In genomic region chr13:44634616-44635015, GRCm38 (mm10) we compare ENCODE assay signal across 9 mouse cellular contexts.
DNase-seq lines count a peak whose midpoint lies in the region; ATAC-seq and TF ChIP-seq lines count a peak whose summit lies in the region.
"Had no signal": no experiment of that assay in that cellular context is flagged by ENCODE, and none has a peak within 500 bp of the region (broad histone marks: within the 10 kb centered on the region; RNA-seq: fewer than 3 reads in every experiment).

No protein-coding gene starts in this region.

- 23% methylated on average over 11 of the region's 11 CpGs for WGBS in heart, embryonic 12.5 days
- 42% methylated on average over 11 of the region's 11 CpGs for whole genome bisulfite sequencing in thymus, adult 2 months
- 32% methylated on average over 11 of the region's 11 CpGs for WGBS in liver, embryonic 13.5 days (ENCODE audit: insufficient replicate concordance)

- no peak overlapping the region for H3K27ac ChIP-seq in heart, embryonic 12.5 days (ENCODE audit: poor library complexity, severe bottlenecking)
- H3K27ac ChIP-seq in thymus, adult 2 months (ENCODE audit: control insufficient read depth, insufficient read depth, low read length): peak overlapping the region; percentile 44; the same call in 1 of the 2 replicates
- no peak overlapping the region for H3K27ac ChIP-seq in liver, embryonic 13.5 days
- H3K27ac ChIP-seq: limb, embryonic 15.5 days had no signal

- H3K27me3 ChIP-seq in heart, embryonic 12.5 days (replicated peaks): no peaks in the 10 kb centered on the region
- no peaks in the 10 kb centered on the region for H3K27me3 ChIP-seq in thymus, adult 2 months (ENCODE audit: control insufficient read depth, insufficient read depth, low read length)
- no peaks in the 10 kb centered on the region for H3K27me3 ChIP-seq in liver, embryonic 13.5 days
- H3K27me3 ChIP-seq: limb, embryonic 15.5 days had no signal

- DNase-seq in heart, postnatal 4 days: no peak
- peak; percentile 9 for DNase-seq in thymus, adult 2 months
- no peak for DNase-seq in thymus, postnatal 10 days (ENCODE audit: low spot score in 2 of 2)
- DNase-seq in liver, embryonic 13.5 days: no peak
- no peak for DNase-seq in cerebellum, postnatal 4 days (ENCODE audit: low spot score in 2 of 2)
- no peak for DNase-seq in cerebellum, adult 18-20 months
- DNase-seq in adrenal gland, postnatal 36 days: no peak

- peaks cover 25% of the 10 kb centered on the region for H3K4me1 ChIP-seq in heart, embryonic 12.5 days (replicated peaks)
- peaks cover 14% of the 10 kb centered on the region for H3K4me1 ChIP-seq in thymus, adult 2 months (replicated peaks; ENCODE audit: control insufficient read depth, insufficient read depth, low read length)
- H3K4me1 ChIP-seq in liver, embryonic 13.5 days (replicated peaks): peaks cover 16% of the 10 kb centered on the region

- H3K9me3 ChIP-seq in heart, embryonic 12.5 days (replicated peaks): no peaks in the 10 kb centered on the region
- H3K9me3 ChIP-seq in liver, embryonic 13.5 days (replicated peaks): no peaks in the 10 kb centered on the region
- H3K9me3 ChIP-seq: limb, embryonic 15.5 days had no signal

- no peak overlapping the region for H3K4me3 ChIP-seq in heart, embryonic 12.5 days
- no peak overlapping the region for H3K4me3 ChIP-seq in thymus, adult 2 months (ENCODE audit: control insufficient read depth, insufficient read depth, low read length)
- no peak overlapping the region for H3K4me3 ChIP-seq in liver, embryonic 13.5 days (replicated peaks)
- H3K4me3 ChIP-seq: limb, embryonic 15.5 days had no signal

- no peak for TF ChIP-seq POLR2A in thymus, adult 2 months (IDR thresholded peaks at IDR 0.05; ENCODE audit: control insufficient read depth, extremely low read depth, insufficient read depth, low read length, poor library complexity)

- no peak for ATAC-seq in heart, embryonic 12.5 days (ENCODE audit: insufficient number of reproducible peaks, low FRiP score)
- ATAC-seq in liver, embryonic 13.5 days (ENCODE audit: low read depth): no peak

- peak overlapping the region; percentile 61 for H3K4me2 ChIP-seq in heart, embryonic 12.5 days
- H3K4me2 ChIP-seq in liver, embryonic 13.5 days: peak overlapping the region; percentile 22

- H3K36me3 ChIP-seq in heart, embryonic 12.5 days: no peaks in the 10 kb centered on the region
- H3K36me3 ChIP-seq in thymus, adult 2 months (ENCODE audit: control insufficient read depth, insufficient read depth, low read length): no peaks in the 10 kb centered on the region
- H3K36me3 ChIP-seq in liver, embryonic 13.5 days: no peaks in the 10 kb centered on the region
- H3K36me3 ChIP-seq: limb, embryonic 15.5 days had no signal

- TF ChIP-seq CTCF in thymus, adult 2 months (IDR thresholded peaks at IDR 0.05; ENCODE audit: borderline replicate concordance, control insufficient read depth, extremely low read depth, insufficient read depth, low read length, poor library complexity): no peak

- no peak overlapping the region for H3K9ac ChIP-seq in heart, embryonic 12.5 days
- no peak overlapping the region for H3K9ac ChIP-seq in liver, embryonic 13.5 days
- H3K9ac ChIP-seq: limb, embryonic 15.5 days had no signal
